Mouse (Mus musculus) kidney, postnatal 0 days (tissue): ENCODE data around the gene Slc36a3. TPM values are rescaled to one million over a fixed set of nuclear protein-coding genes. Genes with fewer than 3 reads are reported as not detected.

Experiments
- ATAC-seq: fragments of 200-750 bp; cut with Nextera tagmentation; replicated peaks from 2 replicates; pipeline ENCODE4 v1.8.0; 2017; ENCODE audit warnings: low read depth, moderate number of reproducible peaks, moderate TSS enrichment, moderate library complexity; ENCODE audit not compliant: low FRiP score
- DNase-seq: peaks from one replicate; pipeline ENCODE4 v3.0.0-alpha.2; 2016; ENCODE audit warnings: low spot score
- H3K27ac ChIP-seq: fragments of 300-500 bp; sonication (generic); 2 replicates; pipeline ENCODE4 v1.5.1; 2014; ENCODE audit warnings: mild to moderate bottlenecking
- H3K27me3 ChIP-seq: fragments of 300-500 bp; sonication (generic); 2 replicates; pipeline ENCODE4 v1.6.1; 2014; ENCODE audit warnings: low read length, mixed read lengths; ENCODE audit not compliant: insufficient read depth
- H3K36me3 ChIP-seq: fragments of 300-500 bp; sonication (generic); 2 replicates; pipeline ENCODE4 v1.6.1; 2014; ENCODE audit warnings: low read length, mixed read lengths; ENCODE audit not compliant: insufficient read depth
- H3K4me1 ChIP-seq: fragments of 300-500 bp; sonication (generic); replicated peaks from 2 replicates; pipeline ENCODE4 v1.6.1; 2014; ENCODE audit warnings: antibody characterized with exemption, low read length, mixed read lengths; ENCODE audit not compliant: insufficient read depth
- H3K4me2 ChIP-seq: fragments of 300-500 bp; sonication (generic); 2 replicates; pipeline ENCODE4 v1.6.1; 2014; ENCODE audit warnings: mild to moderate bottlenecking, low read length, moderate library complexity, mixed read lengths
- H3K4me3 ChIP-seq: fragments of 300-500 bp; sonication (generic); replicated peaks from 2 replicates; pipeline ENCODE4 v1.5.1; 2014; ENCODE audit warnings: low read depth, low read length
- H3K9ac ChIP-seq: fragments of 300-500 bp; sonication (generic); 2 replicates; pipeline ENCODE4 v1.6.1; 2014; ENCODE audit warnings: low read depth, low read length
- H3K9me3 ChIP-seq: fragments of 300-500 bp; sonication (generic); replicated peaks from 2 replicates; pipeline ENCODE4 v1.6.1; 2016; ENCODE audit warnings: low read length, inconsistent platforms, mixed read lengths
- CTCF ChIP-seq: IDR thresholded peaks from 2 replicates; pipeline ENCODE4 v1.5.1; 2016; ENCODE audit warnings: antibody characterized with exemption, low read depth, mild to moderate bottlenecking, moderate library complexity
- WGBS: fragments of 180-500 bp; shearing (Covaris S2); extraction: QIAGEN DNeasy Blood & Tissue Kit; methylation state at CpG from one replicate; pipeline ENCODE4 v1.1.7; 2014; 5-methylcytosine and 5-hydroxymethylcytosine counted together
- polyA plus RNA-seq: library from polyadenylated mRNA; unstranded; fragments of >200 nt; fragmentation: Nextera tagmentation; extraction: Ambion mirVana; gene quantifications from 2 replicates; pipeline ENCODE4 v1.2.1, GENCODE M21; 2015

Slc36a3 gene
- polyA plus RNA-seq, 1 experiment from 2014 or later: not detected

DNA sequence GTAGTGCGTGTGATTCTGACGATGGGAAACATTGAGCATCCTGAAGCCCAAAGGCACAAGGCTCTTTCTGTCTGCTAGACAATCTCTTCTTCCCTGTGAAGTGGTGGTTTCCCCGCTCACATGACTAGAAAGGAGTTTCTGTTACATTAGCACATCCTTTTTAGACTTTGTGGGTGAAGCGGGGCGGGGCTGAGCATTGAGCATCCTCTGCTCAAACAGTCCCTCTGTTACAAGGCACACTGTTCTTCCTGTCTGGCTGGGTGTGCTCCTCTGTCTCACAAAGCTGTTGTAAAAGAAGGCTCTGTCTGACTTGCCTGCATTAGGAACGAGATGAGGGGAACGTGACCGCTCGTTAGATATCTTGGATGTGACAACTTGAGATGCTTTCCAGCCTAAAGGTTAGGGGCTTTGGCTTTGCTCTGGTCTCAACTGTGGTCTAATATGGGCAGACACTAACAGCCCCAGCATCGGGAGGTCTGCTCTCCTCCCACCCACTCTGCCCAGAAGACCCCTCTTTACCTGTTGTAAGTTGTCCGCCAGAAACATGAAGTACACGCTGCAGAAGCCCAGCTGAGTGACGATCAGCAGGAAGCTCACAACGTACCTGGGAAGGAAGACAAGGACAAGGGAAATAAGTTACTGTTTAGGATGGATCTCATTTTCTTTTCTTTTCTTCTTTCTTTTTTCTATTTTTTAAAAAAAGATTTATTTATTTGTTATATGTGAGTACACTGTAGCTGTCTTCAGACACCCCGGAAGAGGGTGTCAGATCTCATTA lies 14.5 kb downstream of the Slc36a3 start:
- H3K27me3 ChIP-seq: no peaks in the 10 kb centered on the region
- DNase-seq (no peak), ATAC-seq (no peak)
- H3K9ac ChIP-seq: no peak overlapping the region
- no peak for TF ChIP-seq CTCF
- H3K9me3 ChIP-seq: no peaks in the 10 kb centered on the region
- H3K36me3 ChIP-seq: no peaks in the 10 kb centered on the region
- H3K4me1 ChIP-seq: no peaks in the 10 kb centered on the region
- H3K4me3 ChIP-seq: no peak overlapping the region
- H3K27ac ChIP-seq: no peak overlapping the region
- no peak overlapping the region for H3K4me2 ChIP-seq
- WGBS: 76% methylated on average over 15 of the region's 15 CpGs

GRCm38 (mm10) chr11:55134871-55135270 lies 16.6 kb downstream of the Slc36a3 start:
- H3K4me2 ChIP-seq: no peak overlapping the region
- H3K27me3 ChIP-seq: no peaks in the 10 kb centered on the region
- H3K4me3 ChIP-seq: no peak overlapping the region
- H3K36me3 ChIP-seq: no peaks in the 10 kb centered on the region
- no peak overlapping the region for H3K27ac ChIP-seq
- ATAC-seq: no peak
- no peak overlapping the region for H3K9ac ChIP-seq
- H3K4me1 ChIP-seq: no peaks in the 10 kb centered on the region
- 89% methylated on average over 5 of the region's 5 CpGs for WGBS
- DNase-seq: no peak
- no peaks in the 10 kb centered on the region for H3K9me3 ChIP-seq
- no peak for TF ChIP-seq CTCF

GRCm38 (mm10) chr11:55134407-55134806 lies 17.1 kb downstream of the Slc36a3 start:
- H3K9ac ChIP-seq: no peak overlapping the region
- no peaks in the 10 kb centered on the region for H3K4me1 ChIP-seq
- H3K9me3 ChIP-seq: no peaks in the 10 kb centered on the region
- no peak for DNase-seq
- WGBS: 93% methylated on average over 1 of the region's 1 CpGs
- no peak overlapping the region for H3K4me2 ChIP-seq
- no peaks in the 10 kb centered on the region for H3K36me3 ChIP-seq
- no peaks in the 10 kb centered on the region for H3K27me3 ChIP-seq
- TF ChIP-seq CTCF: no peak
- H3K4me3 ChIP-seq: no peak overlapping the region
- H3K27ac ChIP-seq: no peak overlapping the region
- ATAC-seq: no peak

DNA sequence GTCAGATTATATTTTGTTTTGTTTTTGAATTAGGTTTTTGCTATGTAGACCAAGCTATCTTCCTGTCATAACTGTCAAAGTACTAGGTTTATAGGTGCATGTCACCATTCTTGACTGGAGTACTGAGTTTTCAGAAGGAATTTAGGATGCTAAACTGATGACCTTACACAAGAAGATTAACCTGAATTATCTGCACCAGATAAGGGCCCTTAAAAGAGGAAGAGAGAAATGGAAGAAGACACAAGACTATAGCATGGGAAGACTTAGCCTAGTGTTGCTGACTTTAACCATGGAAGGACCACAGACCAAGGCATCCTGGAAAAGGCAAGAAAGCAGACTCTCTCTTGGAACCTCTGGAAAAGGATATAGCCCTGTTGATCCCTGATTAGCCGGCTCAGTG lies 18.3 kb downstream of the Slc36a3 start:
- no peak for TF ChIP-seq CTCF
- Histone ChIP-seq H3K4me2 (no peak overlapping the region), H3K36me3 (no peaks in the 10 kb centered on the region), H3K27ac (no peak overlapping the region), H3K9ac (no peak overlapping the region), H3K4me1 (no peaks in the 10 kb centered on the region), H3K4me3 (no peak overlapping the region), H3K9me3 (no peaks in the 10 kb centered on the region), H3K27me3 (no peaks in the 10 kb centered on the region)
- ATAC-seq (no peak), DNase-seq (no peak)
- 94% methylated on average over 1 of the region's 1 CpGs for WGBS

- Histone ChIP-seq H3K36me3 (no peaks in the 10 kb centered on the region), H3K9me3 (no peaks in the 10 kb centered on the region), H3K27ac (no peak overlapping the region), H3K4me2 (no peak overlapping the region), H3K4me3 (no peak overlapping the region), H3K27me3 (no peaks in the 10 kb centered on the region), H3K9ac (no peak overlapping the region), H3K4me1 (no peaks in the 10 kb centered on the region)
- ATAC-seq: no peak
- TF ChIP-seq CTCF: no peak
- WGBS: 74% methylated on average over 1 of the region's 1 CpGs
- no peak for DNase-seq
Measured at GRCm38 (mm10) chr11:55131946-55132345, 19.6 kb downstream of the Slc36a3 start.

GRCm38 (mm10) chr11:55131077-55131742 lies 20.3 kb downstream of the Slc36a3 start:
- H3K4me2 ChIP-seq: no peak overlapping the region
- no peak overlapping the region for H3K27ac ChIP-seq
- DNase-seq: no peak
- no peaks in the 10 kb centered on the region for H3K9me3 ChIP-seq
- no peak for TF ChIP-seq CTCF
- no peaks in the 10 kb centered on the region for H3K4me1 ChIP-seq
- ATAC-seq: no peak
- H3K4me3 ChIP-seq: no peak overlapping the region
- no peaks in the 10 kb centered on the region for H3K27me3 ChIP-seq
- H3K9ac ChIP-seq: no peak overlapping the region
- 92% methylated on average over 11 of the region's 11 CpGs for WGBS
- no peaks in the 10 kb centered on the region for H3K36me3 ChIP-seq
